Mouse (Mus musculus) heart, embryonic 16.5 days (tissue): ENCODE measurements around the gene Ccdc124. TPM values are rescaled to one million over a fixed set of nuclear protein-coding genes. Genes with fewer than 3 reads are reported as not detected.

Experiments used
- ATAC-seq: fragments of 200-750 bp; cut with Nextera tagmentation; replicated peaks from 2 replicates; pipeline ENCODE4 v1.8.0; 2017; ENCODE audit warnings: moderate number of reproducible peaks; ENCODE audit not compliant: insufficient read depth, low FRiP score; ENCODE audit errors: extremely low read depth
- H3K27ac ChIP-seq: fragments of 300-500 bp; sonication (generic); 2 replicates; pipeline ENCODE4 v1.5.1; 2014; ENCODE audit warnings: mild to moderate bottlenecking, low read length, control low read depth, moderate library complexity
- H3K27me3 ChIP-seq: fragments of 300-500 bp; sonication (generic); 2 replicates; pipeline ENCODE4 v1.6.1; 2014; ENCODE audit warnings: low read length, mixed read lengths; ENCODE audit not compliant: control insufficient read depth, insufficient read depth
- H3K36me3 ChIP-seq: fragments of 300-500 bp; sonication (generic); 2 replicates; pipeline ENCODE4 v1.6.1; 2014; ENCODE audit not compliant: control insufficient read depth, insufficient read depth
- H3K4me1 ChIP-seq: fragments of 300-500 bp; sonication (generic); 2 replicates; pipeline ENCODE4 v1.6.1; 2014; ENCODE audit warnings: low read length, mixed read lengths; ENCODE audit not compliant: control insufficient read depth, insufficient read depth
- H3K4me2 ChIP-seq: fragments of 300-500 bp; sonication (generic); 2 replicates; pipeline ENCODE4 v1.6.1; 2014; ENCODE audit warnings: low read depth, mild to moderate bottlenecking, control low read depth, low read length
- H3K4me3 ChIP-seq: fragments of 300-500 bp; sonication (generic); 2 replicates; pipeline ENCODE4 v1.5.1; 2014; ENCODE audit warnings: mild to moderate bottlenecking, control low read depth, low read length
- H3K9ac ChIP-seq: fragments of 300-500 bp; sonication (generic); 2 replicates; pipeline ENCODE4 v1.6.1; 2014; ENCODE audit warnings: low read length, control low read depth
- H3K9me3 ChIP-seq: fragments of 300-500 bp; sonication (generic); replicated peaks from 2 replicates; pipeline ENCODE4 v1.6.1; 2016; ENCODE audit warnings: low read length; ENCODE audit not compliant: control insufficient read depth
- WGBS: fragments of 180-500 bp; shearing (Covaris S2); extraction: QIAGEN DNeasy Blood & Tissue Kit; methylation state at CpG from one replicate; pipeline ENCODE4 v1.1.7; 2014; 5-methylcytosine and 5-hydroxymethylcytosine counted together
- polyA plus RNA-seq: library from polyadenylated mRNA; unstranded; fragments of >200 nt; fragmentation: Nextera tagmentation; extraction: Ambion mirVana; gene quantifications from 2 replicates; pipeline ENCODE4 v1.2.1, GENCODE M21; 2015

Gene Ccdc124
- polyA plus RNA-seq, 1 experiment from 2014 or later = 82.3 TPM

- Histone ChIP-seq H3K4me2 (no peak overlapping the region), H3K4me1 (peaks cover 12% of the 10 kb centered on the region), H3K9me3 (no peaks in the 10 kb centered on the region), H3K4me3 (no peak overlapping the region), H3K36me3 (no peaks in the 10 kb centered on the region), H3K9ac (no peak overlapping the region), H3K27me3 (no peaks in the 10 kb centered on the region; the same call in 1 of the 2 replicates), H3K27ac (no peak overlapping the region)
- ATAC-seq = no peak
- 53% methylated on average over 4 of the region's 4 CpGs for WGBS
These were observed 5.8 kb upstream of the Ccdc124 start for GRCm38 (mm10) chr8:70879500-70879899.

DNA sequence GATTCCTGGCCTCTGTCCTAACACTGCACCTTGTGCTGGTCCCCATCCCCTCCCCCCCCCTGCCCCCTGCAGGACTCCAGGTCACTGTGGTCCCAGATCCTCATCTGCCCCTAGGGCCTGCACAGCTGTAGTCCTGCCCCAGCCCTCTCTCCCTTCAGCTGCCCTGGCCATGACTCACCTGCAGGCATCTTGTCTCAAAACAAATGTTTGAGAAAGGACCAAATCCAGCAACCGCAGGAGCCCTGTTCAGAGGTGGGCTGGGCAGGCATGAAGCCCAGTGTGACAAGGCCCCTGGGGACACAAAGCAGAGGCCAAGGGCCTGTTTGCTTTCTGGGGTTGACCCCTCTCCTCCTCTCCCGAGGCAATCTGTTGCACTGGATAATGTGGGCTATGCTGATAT is 4.4 kb upstream of the Ccdc124 start:
- Histone ChIP-seq H3K27me3 (no peaks in the 10 kb centered on the region; the same call in 1 of the 2 replicates), H3K27ac (no peak overlapping the region), H3K36me3 (no peaks in the 10 kb centered on the region), H3K4me3 (no peak overlapping the region), H3K9ac (no peak overlapping the region), H3K4me2 (no peak overlapping the region), H3K4me1 (peaks cover 12% of the 10 kb centered on the region), H3K9me3 (no peaks in the 10 kb centered on the region)
- WGBS = 38% methylated on average over 2 of the region's 2 CpGs
- no peak for ATAC-seq

DNA sequence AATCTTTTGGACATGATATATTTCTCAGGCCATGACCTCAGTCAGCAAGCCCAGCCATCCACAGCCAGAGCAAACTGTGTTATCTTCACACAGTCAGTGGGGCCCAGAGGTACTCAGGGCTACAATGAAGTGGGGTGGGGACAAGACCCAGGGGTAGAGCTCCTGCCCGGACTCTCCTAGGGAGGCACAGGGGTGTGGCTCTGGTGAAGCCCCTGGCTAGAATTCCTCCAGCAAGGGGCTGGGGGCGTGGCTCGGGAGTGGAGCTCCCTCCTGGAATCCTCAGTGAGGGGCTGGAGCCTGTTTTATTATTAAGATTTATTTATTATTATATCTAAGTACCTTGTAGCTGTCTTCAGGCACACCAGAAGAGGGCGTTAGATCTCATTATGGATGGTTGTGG is 2.6 kb upstream of the Ccdc124 start:
- H3K36me3 ChIP-seq = no peaks in the 10 kb centered on the region
- H3K9ac ChIP-seq = no peak overlapping the region
- no peaks in the 10 kb centered on the region for H3K9me3 ChIP-seq
- peaks cover 19% of the 10 kb centered on the region for H3K4me1 ChIP-seq
- no peak overlapping the region for H3K4me3 ChIP-seq
- no peak for ATAC-seq
- no peak overlapping the region for H3K4me2 ChIP-seq
- no peak overlapping the region for H3K27ac ChIP-seq
- H3K27me3 ChIP-seq = no peaks in the 10 kb centered on the region
- 52% methylated on average over 4 of the region's 4 CpGs for WGBS

DNA sequence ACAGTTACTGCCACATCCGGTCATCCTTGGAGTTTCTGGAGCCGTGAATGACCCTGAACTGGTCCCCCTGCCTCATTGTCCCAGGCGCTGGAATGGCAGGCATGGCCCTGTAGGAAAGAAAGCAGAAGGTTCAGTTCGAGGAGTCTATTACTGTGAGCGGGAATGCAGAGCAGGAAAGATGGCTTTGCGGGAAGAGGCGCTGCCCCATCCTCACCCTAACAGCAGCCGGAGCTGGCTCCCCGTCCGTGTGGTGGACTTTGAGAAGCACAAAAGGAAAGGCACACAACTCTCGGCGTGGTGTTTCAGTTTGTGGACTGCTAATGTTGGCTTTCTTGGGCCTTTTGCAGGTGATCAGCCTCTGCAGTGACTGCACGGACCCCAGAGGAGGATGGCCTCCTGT is 706 bp upstream of the Ccdc124 start:
- WGBS = 87% methylated on average over 13 of the region's 13 CpGs
- H3K9me3 ChIP-seq = no peaks in the 10 kb centered on the region
- H3K27ac ChIP-seq = no peak overlapping the region
- no peaks in the 10 kb centered on the region for H3K36me3 ChIP-seq
- no peak overlapping the region for H3K9ac ChIP-seq
- ATAC-seq = no peak
- H3K4me1 ChIP-seq = peaks cover 6% of the 10 kb centered on the region; the same call in 1 of the 2 replicates
- no peak overlapping the region for H3K4me2 ChIP-seq
- H3K4me3 ChIP-seq = no peak overlapping the region
- no peaks in the 10 kb centered on the region for H3K27me3 ChIP-seq

DNA sequence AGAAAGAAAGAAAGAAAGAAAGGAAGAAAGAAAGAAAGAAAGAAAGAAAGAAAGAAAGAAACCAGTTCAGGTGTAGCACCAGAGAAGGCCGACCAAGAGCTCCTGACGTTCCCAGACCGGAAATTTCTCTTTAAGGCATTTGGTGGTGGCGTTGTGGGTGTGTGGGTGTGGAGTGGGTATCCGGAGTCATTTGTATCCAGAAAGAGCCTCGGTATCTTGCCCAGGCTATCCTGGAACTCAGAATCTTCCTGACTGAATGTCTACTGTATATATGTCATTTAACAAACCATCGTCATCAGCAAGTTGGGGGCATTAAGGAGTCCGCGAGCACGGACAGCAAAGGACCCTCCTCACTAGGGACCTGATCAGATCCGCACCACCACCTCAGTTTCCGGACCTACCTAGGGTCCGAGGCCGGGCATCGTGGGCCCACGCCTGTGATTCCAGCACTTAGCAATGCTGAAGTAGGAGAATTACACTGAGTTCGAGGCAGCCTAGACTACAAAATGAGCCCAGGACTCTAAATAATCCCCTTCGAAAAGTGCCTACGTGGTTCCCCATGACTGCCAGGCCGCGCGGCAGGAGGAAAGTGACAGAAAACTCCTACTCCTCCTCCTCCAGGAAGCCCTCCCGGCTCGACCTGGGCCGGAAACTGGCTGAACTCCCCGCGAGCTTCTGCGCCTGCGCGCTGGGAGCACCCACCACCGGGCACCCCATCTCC is 932 bp downstream of the Ccdc124 start:
- peak overlapping the region; percentile 82 for H3K9ac ChIP-seq
- peak overlapping the region; percentile 83 for H3K4me3 ChIP-seq
- H3K4me1 ChIP-seq = peaks cover 18% of the 10 kb centered on the region
- peak overlapping the region; percentile 85 for H3K27ac ChIP-seq
- H3K27me3 ChIP-seq = no peaks in the 10 kb centered on the region
- ATAC-seq = no peak
- no peaks in the 10 kb centered on the region for H3K36me3 ChIP-seq
- WGBS = 4% methylated on average over 31 of the region's 31 CpGs
- H3K9me3 ChIP-seq = no peaks in the 10 kb centered on the region
- peak overlapping the region; percentile 98 for H3K4me2 ChIP-seq

- Histone ChIP-seq H3K27me3 (no peaks in the 10 kb centered on the region), H3K4me3 (no peak overlapping the region), H3K9me3 (no peaks in the 10 kb centered on the region), H3K36me3 (no peaks in the 10 kb centered on the region), H3K4me1 (peaks cover 20% of the 10 kb centered on the region), H3K9ac (no peak overlapping the region; the same call in 1 of the 2 replicates), H3K27ac (no peak overlapping the region; the same call in 1 of the 2 replicates), H3K4me2 (no peak overlapping the region)
- 75% methylated on average over 5 of the region's 5 CpGs for WGBS
- ATAC-seq = no peak
These were observed 2.4 kb downstream of the Ccdc124 start for GRCm38 (mm10) chr8:70871195-70871807.

DNA sequence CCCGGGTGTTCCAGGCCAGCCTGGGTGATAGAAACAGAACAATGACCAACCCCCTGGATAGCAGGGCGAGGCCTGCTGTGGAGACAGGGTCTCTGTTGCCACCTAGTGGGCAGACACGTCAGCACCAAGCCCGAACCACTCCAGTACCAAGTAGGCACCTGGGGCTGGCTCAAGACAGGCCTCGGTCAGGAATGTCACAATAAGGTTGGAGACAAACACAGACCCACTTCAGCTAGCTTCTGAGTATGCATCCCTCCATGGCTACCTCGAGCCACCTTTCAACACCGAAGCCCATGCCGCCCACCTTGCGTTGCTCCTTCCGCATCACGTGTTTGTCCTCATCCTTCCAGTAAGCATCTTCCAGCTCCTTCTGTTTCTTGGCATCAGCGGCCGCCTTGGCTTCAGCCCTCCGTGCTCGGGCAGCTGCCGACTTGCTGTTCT is 4.1 kb downstream of the Ccdc124 start:
- Histone ChIP-seq H3K9ac (no peak overlapping the region), H3K4me2 (no peak overlapping the region), H3K27ac (no peak overlapping the region), H3K4me1 (peaks cover 27% of the 10 kb centered on the region), H3K9me3 (no peaks in the 10 kb centered on the region), H3K4me3 (no peak overlapping the region), H3K27me3 (no peaks in the 10 kb centered on the region), H3K36me3 (no peaks in the 10 kb centered on the region)
- WGBS = 46% methylated on average over 16 of the region's 16 CpGs
- no peak for ATAC-seq

- H3K4me2 ChIP-seq = no peak overlapping the region
- peaks cover 31% of the 10 kb centered on the region for H3K4me1 ChIP-seq
- WGBS = 50% methylated on average over 5 of the region's 5 CpGs
- no peaks in the 10 kb centered on the region for H3K36me3 ChIP-seq
- no peak for ATAC-seq
- H3K27ac ChIP-seq = 0 out of 2 replicates have a peak overlapping the region, but pooled peaks have one; percentile 2
- H3K9ac ChIP-seq = peak overlapping the region; percentile 42; the same call in 1 of the 2 replicates
- no peaks in the 10 kb centered on the region for H3K27me3 ChIP-seq
- H3K4me3 ChIP-seq = no peak overlapping the region
- H3K9me3 ChIP-seq = no peaks in the 10 kb centered on the region
These were observed 4.5 kb downstream of the Ccdc124 start for GRCm38 (mm10) chr8:70869199-70869571.

GRCm38 (mm10) chr8:70868559-70869198 is 5.1 kb downstream of the Ccdc124 start:
- H3K4me3 ChIP-seq = peak overlapping the region; percentile 1; the same call in 1 of the 2 replicates
- WGBS = 29% methylated on average over 40 of the region's 40 CpGs

More at GRCm38 (mm10) chr8:70868559-70869198, 5.1 kb downstream of the Ccdc124 start:
- Histone ChIP-seq H3K27me3 (no peaks in the 10 kb centered on the region), H3K4me1 (peaks cover 35% of the 10 kb centered on the region), H3K27ac (0 out of 2 replicates have a peak overlapping the region, but pooled peaks have one; percentile 2), H3K9ac (peak overlapping the region; percentile 42; the same call in 1 of the 2 replicates), H3K9me3 (no peaks in the 10 kb centered on the region), H3K4me2 (peak overlapping the region; percentile 33), H3K36me3 (no peaks in the 10 kb centered on the region)
- ATAC-seq = no peak
